Mouse (Mus musculus) embryo, embryonic 10.5 days (tissue): Measurements from ENCODE around the gene Gosr1.
"Not testable (repeated sequence)": the region's sequence is repeated elsewhere in the genome, so short reads cannot be mapped to it uniquely, and the experiment has no call there.

Experiments
- DNase-seq: peaks from one replicate; pipeline ENCODE4 v3.0.0-alpha.2; 2015; ENCODE audit warnings: low spot score

Gosr1 gene

GRCm38 (mm10) chr11:76763053-76763740 is at the start of gene Gosr1:
Gene Gosr1, minus strand, starts transcription at chr11:76763579.
- peak; percentile 99 for DNase-seq

- no peak for DNase-seq
Measured at GRCm38 (mm10) chr11:76810706-76811495, 47.5 kb upstream of the Gosr1 start.

- no peak for DNase-seq
Measured at GRCm38 (mm10) chr11:76809450-76809849, 46.1 kb upstream of the Gosr1 start.

- no peak for DNase-seq
Measured at GRCm38 (mm10) chr11:76808550-76808949, 45.2 kb upstream of the Gosr1 start.

GRCm38 (mm10) chr11:76807007-76807679 is 43.8 kb upstream of the Gosr1 start:
- no peak for DNase-seq

GRCm38 (mm10) chr11:76806026-76806425 is 42.6 kb upstream of the Gosr1 start:
- DNase-seq = no peak

GRCm38 (mm10) chr11:76805072-76805471 is 41.7 kb upstream of the Gosr1 start:
- DNase-seq = not testable (repeated sequence)

GRCm38 (mm10) chr11:76803266-76803665 is 39.9 kb upstream of the Gosr1 start:
- no peak for DNase-seq

- no peak for DNase-seq
Measured at GRCm38 (mm10) chr11:76797236-76797635, 33.9 kb upstream of the Gosr1 start.

GRCm38 (mm10) chr11:76795326-76795725 is 31.9 kb upstream of the Gosr1 start:
- DNase-seq = no peak

GRCm38 (mm10) chr11:76791331-76791730 is 28.0 kb upstream of the Gosr1 start:
- DNase-seq = no peak

GRCm38 (mm10) chr11:76789252-76789651 is 25.9 kb upstream of the Gosr1 start:
- DNase-seq = peak; percentile 83

GRCm38 (mm10) chr11:76775533-76775932 is 12.2 kb upstream of the Gosr1 start:
- DNase-seq = no peak

GRCm38 (mm10) chr11:76773811-76774210 is 10.4 kb upstream of the Gosr1 start:
- DNase-seq = no peak

GRCm38 (mm10) chr11:76770566-76770965 is 7.2 kb upstream of the Gosr1 start:
- no peak for DNase-seq

- DNase-seq = no peak
Measured at GRCm38 (mm10) chr11:76763741-76764122, 353 bp upstream of the Gosr1 start.

- no peak for DNase-seq
Measured at GRCm38 (mm10) chr11:76752276-76752675, 11.1 kb downstream of the Gosr1 start.

- DNase-seq = no peak
Measured at GRCm38 (mm10) chr11:76748819-76749218, 14.6 kb downstream of the Gosr1 start.

GRCm38 (mm10) chr11:76745921-76746320 is 17.5 kb downstream of the Gosr1 start:
- no peak for DNase-seq

- peak; percentile 19 for DNase-seq
Measured at GRCm38 (mm10) chr11:76744550-76744949, 18.8 kb downstream of the Gosr1 start.

- no peak for DNase-seq
Measured at GRCm38 (mm10) chr11:76742511-76742910, 20.9 kb downstream of the Gosr1 start.

- DNase-seq = peak; percentile 43
Measured at GRCm38 (mm10) chr11:76739125-76739524, 24.3 kb downstream of the Gosr1 start.
